Mouse (Mus musculus): ENCODE results near the gene Arxes2. TPM values are rescaled to one million over a fixed set of nuclear protein-coding genes. Genes with fewer than 3 reads are reported as not detected.

Gene Arxes2
- 1.3 and 1.8 TPM in 2 replicates for polyA plus RNA-seq (2012; ENCODE audit: low replicate concordance)

DNA sequence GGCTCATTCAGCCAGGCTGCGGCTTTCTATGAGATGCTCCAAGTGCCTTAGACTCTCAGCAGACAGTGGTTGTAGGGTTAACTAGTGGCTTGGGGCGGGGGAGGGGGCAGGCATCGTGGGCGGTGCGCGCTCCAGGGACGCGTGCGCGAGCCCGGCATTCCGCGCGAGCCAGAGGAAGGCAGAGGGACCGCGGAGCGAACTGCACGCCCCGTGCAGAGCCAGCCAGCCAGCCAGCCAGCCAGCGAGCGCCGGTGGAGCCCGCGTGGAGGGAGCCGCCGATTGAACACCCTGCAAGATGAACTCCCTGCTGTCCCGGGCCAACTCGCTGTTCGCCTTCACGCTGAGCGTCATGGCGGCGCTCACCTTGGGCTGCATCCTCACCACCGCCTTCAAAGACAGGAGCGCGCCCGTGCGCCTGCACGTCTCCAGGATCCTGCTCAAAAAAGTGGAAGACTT is at the start of gene Arxes2:
Gene Arxes2, plus strand, starts transcription at position 161 of the 456 bp plus-strand sequence.

DNA sequence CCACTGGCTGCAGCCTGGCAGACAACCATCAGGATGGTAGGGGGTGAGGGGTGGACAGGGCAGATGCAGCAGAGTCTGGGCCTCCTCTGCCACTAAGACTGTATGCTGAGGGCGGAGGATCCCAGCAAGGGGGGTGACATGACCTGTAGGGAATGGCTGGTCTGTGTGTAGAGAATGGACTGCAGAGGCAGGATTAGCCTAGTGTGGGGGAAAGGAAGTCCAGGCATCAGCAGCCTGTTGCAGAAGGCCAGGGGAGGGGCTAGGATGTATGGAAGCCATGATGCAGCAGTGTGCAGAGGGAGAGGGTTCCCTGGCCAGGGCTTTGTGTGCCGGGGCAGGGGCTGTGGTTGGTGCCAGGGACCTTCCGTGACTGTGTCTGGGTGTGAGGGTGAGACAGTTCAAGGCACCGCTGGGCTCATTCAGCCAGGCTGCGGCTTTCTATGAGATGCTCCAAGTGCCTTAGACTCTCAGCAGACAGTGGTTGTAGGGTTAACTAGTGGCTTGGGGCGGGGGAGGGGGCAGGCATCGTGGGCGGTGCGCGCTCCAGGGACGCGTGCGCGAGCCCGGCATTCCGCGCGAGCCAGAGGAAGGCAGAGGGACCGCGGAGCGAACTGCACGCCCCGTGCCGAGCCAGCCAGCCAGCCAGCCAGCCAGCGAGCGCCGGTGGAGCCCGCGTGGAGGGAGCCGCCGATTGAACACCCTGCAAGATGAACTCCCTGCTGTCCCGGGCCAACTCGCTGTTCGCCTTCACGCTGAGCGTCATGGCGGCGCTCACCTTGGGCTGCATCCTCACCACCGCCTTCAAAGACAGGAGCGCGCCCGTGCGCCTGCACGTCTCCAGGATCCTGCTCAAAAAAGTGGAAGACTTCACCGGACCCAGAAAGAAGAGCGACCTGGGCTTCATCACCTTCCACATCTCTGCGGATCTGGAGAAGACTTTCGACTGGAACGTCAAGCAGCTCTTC is 39.5 kb downstream of the Arxes2 start, which contains the start of gene Arxes1:
Gene Arxes1, plus strand, starts transcription at position 569 of the 965 bp plus-strand sequence.

Other genes starting within 250 kb of the Arxes2 start
- gene Bhlhb9, start 196.2 kb upstream of the Arxes2 start, polyA plus RNA-seq (2012; ENCODE audit: low replicate concordance) = 5.7 and 6.7 TPM in 2 replicates
- 0.99 and 2.6 TPM in 2 replicates for gene Gprasp2, start 154.8 kb upstream of the Arxes2 start, polyA plus RNA-seq (2012; ENCODE audit: low replicate concordance)
- not detected in 2 replicates for gene Arxes1, start 39.5 kb downstream of the Arxes2 start, polyA plus RNA-seq (2012; ENCODE audit: low replicate concordance)
- gene Bex2, start 74.4 kb downstream of the Arxes2 start, polyA plus RNA-seq (2012; ENCODE audit: low replicate concordance) = 0.54 and 0.74 TPM in 2 replicates
- gene Nxf3, start 91.4 kb downstream of the Arxes2 start, polyA plus RNA-seq (2012; ENCODE audit: low replicate concordance) = not detected in 2 replicates
- gene Bex4, start 145.2 kb downstream of the Arxes2 start, polyA plus RNA-seq (2012; ENCODE audit: low replicate concordance) = 0.36 and 3.0 TPM in 2 replicates
- gene Tceal8, start 178.5 kb downstream of the Arxes2 start, polyA plus RNA-seq (2012; ENCODE audit: low replicate concordance) = 0.14 and 4.2 TPM in 2 replicates
- gene Tceal5, start 210.1 kb downstream of the Arxes2 start, polyA plus RNA-seq (2012; ENCODE audit: low replicate concordance) = 0.28 TPM in 1 of 2 replicates, not detected in the other
- gene Tceal7, start 221.0 kb downstream of the Arxes2 start, polyA plus RNA-seq (2012; ENCODE audit: low replicate concordance) = not detected in 2 replicates
- 0.41 and 0.52 TPM in 2 replicates for gene Bex1, start 221.7 kb downstream of the Arxes2 start, polyA plus RNA-seq (2012; ENCODE audit: low replicate concordance)

Data from hematopoietic multipotent progenitor cell, adult 10-12 weeks (in vitro differentiated cells).